Mouse (Mus musculus): Measurements from ENCODE around the gene Tigd3.

DNA sequence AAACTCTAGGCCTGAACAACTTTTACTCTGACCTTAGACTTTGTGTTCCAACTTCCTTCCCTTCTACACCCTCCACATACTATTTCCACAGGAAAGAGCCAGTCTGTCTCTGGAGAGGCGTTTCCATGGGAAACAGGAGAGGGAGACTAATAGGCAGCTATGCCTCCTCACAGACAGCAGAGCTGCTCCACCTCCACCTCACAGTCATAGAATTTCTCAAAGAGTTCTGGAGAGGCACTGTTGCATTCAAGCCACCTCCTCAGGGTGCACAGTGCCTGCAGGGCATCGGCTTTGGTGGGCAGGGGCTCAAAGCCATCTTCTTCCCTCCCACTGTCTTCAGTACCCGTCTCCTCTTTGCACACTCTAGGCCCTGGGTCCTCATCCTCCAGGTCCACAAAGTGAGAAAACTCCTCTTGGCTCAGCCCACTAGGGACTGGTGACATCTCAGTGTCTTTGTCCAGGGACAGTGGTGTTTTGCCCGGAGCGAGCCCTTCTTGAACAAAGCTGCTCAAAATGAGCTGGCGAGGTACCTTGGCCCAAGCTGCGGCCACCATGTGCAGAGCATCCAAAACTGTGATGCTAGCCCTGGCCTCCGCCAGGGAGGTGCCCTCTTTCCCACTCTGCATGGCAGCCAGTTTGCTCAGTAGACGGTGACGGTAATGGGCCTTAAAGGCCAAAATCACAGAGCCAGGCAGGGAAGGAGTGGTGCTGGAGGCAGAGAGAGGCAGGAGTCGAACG is 2.3 kb downstream of the Tigd3 start:
- TF ChIP-seq CTCF (IDR thresholded peaks at IDR 0.05; ENCODE audit: low read depth, low read length) (no peak), POLR2A (IDR thresholded peaks at IDR 0.05; ENCODE audit: borderline replicate concordance, low read depth, low read length) (no peak)

Data from bone marrow macrophage, adult 2 months (primary cell).